Mouse (Mus musculus): Measurements from ENCODE around the gene Ushbp1. TPM values are rescaled to one million over a fixed set of nuclear protein-coding genes. Genes with fewer than 3 reads are reported as not detected.

The Ushbp1 gene
- polyA plus RNA-seq, 1 experiment, result not detected

DNA sequence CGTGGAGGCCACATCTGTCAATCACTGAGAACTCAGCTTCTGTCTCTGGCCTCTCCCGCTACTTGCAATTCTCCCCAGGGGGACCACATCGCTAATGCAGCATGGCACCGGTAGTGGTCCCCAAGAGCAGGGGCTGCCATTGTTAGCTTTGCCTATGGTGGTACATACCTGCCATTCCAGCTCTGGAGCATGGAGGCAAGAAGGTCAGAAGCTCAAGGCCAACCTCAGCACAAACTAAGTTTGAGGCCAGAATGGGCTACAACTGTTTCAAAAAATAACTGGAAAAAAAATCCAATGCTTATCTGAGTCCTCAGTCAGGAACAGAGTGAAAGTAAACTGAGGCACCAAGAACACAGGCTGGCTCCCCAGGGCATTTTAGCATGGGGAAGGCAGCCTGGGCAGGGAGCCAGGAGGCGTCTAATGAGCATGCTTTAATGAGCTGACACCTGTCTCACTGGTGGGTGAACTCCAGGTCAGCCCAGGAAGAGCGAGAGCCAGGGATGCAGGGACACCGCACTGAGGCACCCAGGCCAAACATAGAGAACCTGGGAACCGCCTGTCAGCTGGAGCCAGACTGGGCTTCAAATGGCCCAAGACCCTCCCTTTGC is 19.1 kb downstream of the Ushbp1 start:
- WGBS, result 60% methylated on average over 8 of the region's 8 CpGs

DNA sequence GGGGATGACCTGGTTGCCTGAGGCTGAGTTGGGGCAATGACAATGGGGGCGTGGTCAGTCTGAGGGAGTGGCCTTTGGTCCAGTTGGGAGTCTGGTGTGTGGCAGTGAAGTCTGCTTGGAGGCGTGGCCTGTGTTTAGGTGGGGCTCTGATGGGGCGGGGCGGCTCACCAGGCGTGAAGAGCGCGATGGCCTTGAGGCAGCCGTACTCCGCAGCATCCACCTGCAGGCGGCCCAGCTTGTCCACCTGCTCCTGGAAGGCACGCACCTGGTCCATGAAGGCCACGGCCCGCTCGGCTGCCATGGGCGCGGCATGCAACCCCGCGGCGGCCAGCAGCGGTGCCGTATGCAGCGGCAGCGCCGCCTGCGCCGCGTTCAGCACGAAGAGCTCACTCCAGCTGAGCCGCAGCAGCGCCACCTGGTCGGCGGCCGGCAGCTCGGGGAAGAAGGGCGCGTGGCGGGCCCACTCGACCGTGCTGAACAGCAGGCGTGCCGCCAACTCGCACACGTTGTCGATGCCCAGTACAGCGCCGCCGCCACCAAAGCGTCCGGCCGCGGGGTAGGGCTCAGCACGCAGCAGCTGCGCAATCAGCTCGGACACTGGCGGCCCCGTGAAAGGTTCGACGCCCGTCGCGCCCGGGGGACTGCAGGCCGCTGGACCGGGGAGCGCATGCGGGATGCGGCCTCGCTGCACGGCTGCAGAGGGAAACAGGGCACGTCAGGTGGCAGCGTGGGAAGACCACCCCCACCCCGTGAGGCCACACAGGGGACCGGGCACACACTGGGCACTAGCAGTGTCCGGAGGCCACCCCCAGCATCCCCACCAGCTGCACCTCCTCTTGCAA is 19.8 kb downstream of the Ushbp1 start:
- WGBS, result 13% methylated on average over 74 of the region's 74 CpGs
- Histone ChIP-seq H3K27ac (ENCODE audit: insufficient read depth, low read depth, low read length) (no peak overlapping the region), H3K4me3 (ENCODE audit: insufficient read depth, low read depth, low read length) (peak overlapping the region; percentile 37), H3K4me1 (ENCODE audit: control insufficient read depth, insufficient read depth, low read length) (peaks cover 36% of the 10 kb centered on the region)
- TF ChIP-seq CTCF (IDR thresholded peaks at IDR 0.05; ENCODE audit: insufficient read depth, low read depth, low read length), result no peak
- no peak for TF ChIP-seq POLR2A (IDR thresholded peaks at IDR 0.05; ENCODE audit: insufficient read depth, low read depth, low read length)

More for the DNA sequence above, 19.1 kb downstream of the Ushbp1 start:
- peaks cover 41% of the 10 kb centered on the region for H3K4me1 ChIP-seq (ENCODE audit: control insufficient read depth, insufficient read depth, low read length)
- no peak overlapping the region for H3K27ac ChIP-seq (ENCODE audit: insufficient read depth, low read depth, low read length)
- H3K4me3 ChIP-seq (ENCODE audit: insufficient read depth, low read depth, low read length), result peak overlapping the region; percentile 37; the same call in 1 of the 2 replicates
- TF ChIP-seq CTCF (IDR thresholded peaks at IDR 0.05; ENCODE audit: insufficient read depth, low read depth, low read length) (no peak), POLR2A (IDR thresholded peaks at IDR 0.05; ENCODE audit: insufficient read depth, low read depth, low read length) (no peak)

- TF ChIP-seq CTCF (IDR thresholded peaks at IDR 0.05; ENCODE audit: insufficient read depth, low read depth, low read length), result no peak
- TF ChIP-seq POLR2A (IDR thresholded peaks at IDR 0.05; ENCODE audit: insufficient read depth, low read depth, low read length), result peak; percentile 16; the same call in 1 of the 2 replicates
- Histone ChIP-seq H3K4me3 (ENCODE audit: insufficient read depth, low read depth, low read length) (no peak overlapping the region), H3K27ac (ENCODE audit: insufficient read depth, low read depth, low read length) (no peak overlapping the region), H3K4me1 (ENCODE audit: control insufficient read depth, insufficient read depth, low read length) (peaks cover 25% of the 10 kb centered on the region)
- 86% methylated on average over 17 of the region's 17 CpGs for WGBS
These were observed 20.9 kb downstream of the Ushbp1 start for GRCm38 (mm10) chr8:71374616-71375206.

GRCm38 (mm10) chr8:71373000-71373399 is 22.6 kb downstream of the Ushbp1 start:
- WGBS, result 89% methylated on average over 3 of the region's 3 CpGs
- Histone ChIP-seq H3K27ac (ENCODE audit: insufficient read depth, low read depth, low read length) (no peak overlapping the region), H3K4me1 (ENCODE audit: control insufficient read depth, insufficient read depth, low read length) (peaks cover 21% of the 10 kb centered on the region), H3K4me3 (ENCODE audit: insufficient read depth, low read depth, low read length) (no peak overlapping the region)
- no peak for TF ChIP-seq POLR2A (IDR thresholded peaks at IDR 0.05; ENCODE audit: insufficient read depth, low read depth, low read length)
- no peak for TF ChIP-seq CTCF (IDR thresholded peaks at IDR 0.05; ENCODE audit: insufficient read depth, low read depth, low read length)

- no peak for TF ChIP-seq CTCF (IDR thresholded peaks at IDR 0.05; ENCODE audit: insufficient read depth, low read depth, low read length)
- TF ChIP-seq POLR2A (IDR thresholded peaks at IDR 0.05; ENCODE audit: insufficient read depth, low read depth, low read length), result no peak
- Histone ChIP-seq H3K4me1 (ENCODE audit: control insufficient read depth, insufficient read depth, low read length) (peaks cover 26% of the 10 kb centered on the region), H3K27ac (ENCODE audit: insufficient read depth, low read depth, low read length) (no peak overlapping the region), H3K4me3 (ENCODE audit: insufficient read depth, low read depth, low read length) (no peak overlapping the region)
- WGBS, result 90% methylated on average over 12 of the region's 12 CpGs
These were observed 23.2 kb downstream of the Ushbp1 start for GRCm38 (mm10) chr8:71372427-71372826.

DNA sequence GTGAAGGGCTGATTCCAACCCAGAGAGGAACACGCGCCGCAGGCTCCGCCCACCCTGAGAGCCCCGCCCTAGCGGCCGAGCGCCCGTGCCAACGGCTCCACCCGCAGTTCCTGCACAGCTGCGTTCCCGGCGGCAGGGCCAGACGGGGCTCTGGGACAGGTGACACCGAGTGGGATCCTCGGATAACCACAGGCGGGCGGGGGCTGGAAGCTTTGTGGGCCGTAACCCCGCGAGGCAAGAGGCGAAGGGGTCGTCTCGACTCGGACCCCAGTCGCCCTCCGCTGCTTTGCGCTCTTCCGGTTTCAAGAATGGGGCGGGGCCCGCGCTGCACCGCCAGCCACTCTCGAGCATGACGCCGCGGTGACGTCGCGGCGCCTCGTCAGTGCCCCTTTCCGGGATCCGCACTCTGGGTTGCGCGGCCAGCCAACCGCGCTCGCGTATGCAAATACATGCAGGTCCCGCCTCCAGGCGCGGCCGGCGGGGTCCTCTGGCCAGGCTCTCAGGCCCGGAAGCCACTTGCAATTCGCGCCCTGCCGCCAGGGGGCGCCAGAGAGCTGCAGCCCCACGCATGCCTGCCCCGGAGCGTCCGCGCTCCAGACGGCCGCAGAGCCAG is 24.3 kb downstream of the Ushbp1 start, which contains the start of gene Ocel1:
TSS of gene Ocel1 (plus strand) at position 63 of the 613 bp plus-strand sequence.
- peaks cover 26% of the 10 kb centered on the region for H3K4me1 ChIP-seq (ENCODE audit: control insufficient read depth, insufficient read depth, low read length)
- TF ChIP-seq POLR2A (IDR thresholded peaks at IDR 0.05; ENCODE audit: insufficient read depth, low read depth, low read length), result peak; percentile 87
- TF ChIP-seq CTCF (IDR thresholded peaks at IDR 0.05; ENCODE audit: insufficient read depth, low read depth, low read length), result peak; percentile 100
- under 1% methylated on average over 68 of the region's 68 CpGs for WGBS

DNA sequence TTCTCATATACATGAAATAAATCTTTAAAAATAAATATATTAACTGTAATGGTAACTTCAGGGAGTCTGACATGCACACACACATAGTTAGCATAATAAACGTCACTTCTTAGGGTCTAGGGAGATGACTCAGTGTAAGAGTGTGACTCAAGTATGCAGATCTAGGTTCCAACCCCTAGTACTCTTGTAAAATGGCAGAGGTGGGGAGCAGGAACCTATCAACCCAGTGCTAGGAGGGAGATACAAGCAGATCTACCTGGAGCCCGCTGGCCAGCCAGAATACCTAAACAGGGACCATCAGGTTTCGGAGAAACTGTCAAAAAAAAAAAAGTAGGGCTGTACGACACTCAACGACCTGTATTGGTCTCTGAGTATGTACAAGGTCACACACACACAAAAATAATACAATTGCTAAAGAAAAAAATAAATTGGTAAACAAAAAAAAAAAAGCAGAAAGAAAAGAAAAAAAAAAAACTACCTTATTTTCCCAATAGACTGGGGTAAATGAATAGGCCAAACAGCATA is 24.8 kb downstream of the Ushbp1 start:
- 14% methylated on average over 5 of the region's 5 CpGs for WGBS
- Histone ChIP-seq H3K4me3 (ENCODE audit: insufficient read depth, low read depth, low read length) (peak overlapping the region; percentile 75), H3K27ac (ENCODE audit: insufficient read depth, low read depth, low read length) (no peak overlapping the region), H3K4me1 (ENCODE audit: control insufficient read depth, insufficient read depth, low read length) (peaks cover 20% of the 10 kb centered on the region)
- no peak for TF ChIP-seq POLR2A (IDR thresholded peaks at IDR 0.05; ENCODE audit: insufficient read depth, low read depth, low read length)
- TF ChIP-seq CTCF (IDR thresholded peaks at IDR 0.05; ENCODE audit: insufficient read depth, low read depth, low read length), result no peak

More for the DNA sequence above, 24.3 kb downstream of the Ushbp1 start, which contains the start of gene Ocel1:
- Histone ChIP-seq H3K27ac (ENCODE audit: insufficient read depth, low read depth, low read length) (peak within 1 kb of the TSS; percentile 80), H3K4me3 (ENCODE audit: insufficient read depth, low read depth, low read length) (peak within 1 kb of the TSS; percentile 75)

- Histone ChIP-seq H3K27ac (ENCODE audit: insufficient read depth, low read depth, low read length) (no peak overlapping the region), H3K4me1 (ENCODE audit: control insufficient read depth, insufficient read depth, low read length) (peaks cover 15% of the 10 kb centered on the region), H3K4me3 (ENCODE audit: insufficient read depth, low read depth, low read length) (no peak overlapping the region)
- WGBS, result 91% methylated on average over 10 of the region's 10 CpGs
- TF ChIP-seq CTCF (IDR thresholded peaks at IDR 0.05; ENCODE audit: insufficient read depth, low read depth, low read length) (no peak), POLR2A (IDR thresholded peaks at IDR 0.05; ENCODE audit: insufficient read depth, low read depth, low read length) (no peak)
These were observed 26.4 kb downstream of the Ushbp1 start for GRCm38 (mm10) chr8:71369040-71369718.

All from olfactory bulb, adult 2 months (tissue).